Mouse (Mus musculus) hindbrain, embryonic 12.5 days (tissue): ENCODE measurements around the gene Smim1. TPM values are rescaled to one million over a fixed set of nuclear protein-coding genes. Genes with fewer than 3 reads are reported as not detected.
A peak's percentile ranks its signal among the peaks of the same experiment; 100 is the strongest.

Experiments
- ATAC-seq: fragments of 200-750 bp; cut with Nextera tagmentation; 2 replicates; pipeline ENCODE4 v1.8.0; 2017; ENCODE audit warnings: moderate TSS enrichment; ENCODE audit not compliant: low FRiP score
- H3K27ac ChIP-seq: fragments of 300-500 bp; sonication (generic); 2 replicates; pipeline ENCODE4 v1.5.1; 2016; ENCODE audit warnings: mild to moderate bottlenecking
- H3K27me3 ChIP-seq: fragments of 300-500 bp; sonication (generic); 2 replicates; pipeline ENCODE4 v1.6.1; 2016; ENCODE audit warnings: mild to moderate bottlenecking
- H3K36me3 ChIP-seq: fragments of 300-500 bp; sonication (generic); 2 replicates; pipeline ENCODE4 v1.6.1; 2016; ENCODE audit warnings: mild to moderate bottlenecking
- H3K4me1 ChIP-seq: fragments of 300-500 bp; sonication (generic); 2 replicates; pipeline ENCODE4 v1.6.1; 2016
- H3K4me2 ChIP-seq: fragments of 300-500 bp; sonication (generic); replicated peaks from 2 replicates; pipeline ENCODE4 v1.6.1; 2016; ENCODE audit warnings: mild to moderate bottlenecking
- H3K4me3 ChIP-seq: fragments of 300-500 bp; sonication (generic); 2 replicates; pipeline ENCODE4 v1.5.1; 2016; ENCODE audit warnings: mild to moderate bottlenecking
- H3K9ac ChIP-seq: fragments of 300-500 bp; sonication (generic); 2 replicates; pipeline ENCODE4 v1.6.1; 2016; ENCODE audit warnings: mild to moderate bottlenecking, moderate library complexity
- H3K9me3 ChIP-seq: fragments of 300-500 bp; sonication (generic); replicated peaks from 2 replicates; pipeline ENCODE4 v1.6.1; 2016; ENCODE audit warnings: mild to moderate bottlenecking
- WGBS: fragments of 180-500 bp; shearing (Covaris S2); methylation state at CpG from one replicate; pipeline ENCODE4 v1.1.7; 2016; 5-methylcytosine and 5-hydroxymethylcytosine counted together
- polyA plus RNA-seq: library from polyadenylated mRNA; unstranded; fragments of >200 nt; fragmentation: Nextera tagmentation; extraction: Ambion mirVana; gene quantifications from 2 replicates; pipeline ENCODE4 v1.2.1, GENCODE M21; 2016

The Smim1 gene
- polyA plus RNA-seq, 1 experiment from 2014 or later = 6.0 TPM

- no peak for ATAC-seq
- no peaks in the 10 kb centered on the region for H3K27me3 ChIP-seq
- H3K4me1 ChIP-seq = peaks cover 22% of the 10 kb centered on the region
- WGBS = 3% methylated on average over 55 of the region's 55 CpGs
- peak overlapping the region; percentile 100 for H3K4me3 ChIP-seq
- peak overlapping the region; percentile 72 for H3K27ac ChIP-seq
- H3K9me3 ChIP-seq = no peaks in the 10 kb centered on the region
- H3K36me3 ChIP-seq = peaks cover 32% of the 10 kb centered on the region
- H3K9ac ChIP-seq = peak overlapping the region; percentile 96
- H3K4me2 ChIP-seq = peak overlapping the region; percentile 96
These were observed 13.7 kb downstream of the Smim1 start for GRCm38 (mm10) chr4:154012132-154012882.

- H3K9me3 ChIP-seq = no peaks in the 10 kb centered on the region
- under 1% methylated on average over 53 of the region's 59 CpGs for WGBS
- H3K27ac ChIP-seq = peak within 1 kb of the TSS; percentile 72
- peak within 1 kb of the TSS; percentile 96 for H3K4me2 ChIP-seq
- peaks cover 32% of the 10 kb centered on the region for H3K36me3 ChIP-seq
- H3K27me3 ChIP-seq = no peaks in the 10 kb centered on the region
- peak within 1 kb of the TSS; percentile 100 for H3K4me3 ChIP-seq
- peak; percentile 92 for ATAC-seq
- peaks cover 22% of the 10 kb centered on the region for H3K4me1 ChIP-seq
- peak within 1 kb of the TSS; percentile 96 for H3K9ac ChIP-seq
These were observed 14.4 kb downstream of the Smim1 start, which contains the start of gene Lrrc47 for GRCm38 (mm10) chr4:154011646-154012089. Gene Lrrc47, plus strand, starts transcription at chr4:154011731.

- Histone ChIP-seq H3K4me1 (peaks cover 22% of the 10 kb centered on the region), H3K4me2 (peak overlapping the region; percentile 96), H3K27me3 (no peaks in the 10 kb centered on the region), H3K9me3 (no peaks in the 10 kb centered on the region), H3K9ac (peak overlapping the region; percentile 96), H3K36me3 (peaks cover 32% of the 10 kb centered on the region), H3K27ac (no peak overlapping the region), H3K4me3 (peak overlapping the region; percentile 100)
- WGBS = 28% methylated on average over 13 of the region's 13 CpGs
- ATAC-seq = peak; percentile 72
These were observed 15.0 kb downstream of the Smim1 start for GRCm38 (mm10) chr4:154010907-154011645.

- ATAC-seq = no peak
- no peaks in the 10 kb centered on the region for H3K9me3 ChIP-seq
- 85% methylated on average over 4 of the region's 4 CpGs for WGBS
- no peak overlapping the region for H3K9ac ChIP-seq
- peaks cover 46% of the 10 kb centered on the region for H3K36me3 ChIP-seq
- H3K27me3 ChIP-seq = no peaks in the 10 kb centered on the region
- H3K27ac ChIP-seq = no peak overlapping the region
- H3K4me1 ChIP-seq = peaks cover 11% of the 10 kb centered on the region
- H3K4me3 ChIP-seq = no peak overlapping the region
- no peak overlapping the region for H3K4me2 ChIP-seq
These were observed 18.3 kb downstream of the Smim1 start for GRCm38 (mm10) chr4:154007759-154008158.

GRCm38 (mm10) chr4:154006264-154006663 lies 19.8 kb downstream of the Smim1 start:
- H3K9ac ChIP-seq = no peak overlapping the region
- no peaks in the 10 kb centered on the region for H3K27me3 ChIP-seq
- peaks cover 56% of the 10 kb centered on the region for H3K36me3 ChIP-seq
- no peak overlapping the region for H3K4me3 ChIP-seq
- 90% methylated on average over 6 of the region's 6 CpGs for WGBS
- H3K4me1 ChIP-seq = peaks cover 5% of the 10 kb centered on the region; the same call in 1 of the 2 replicates
- H3K27ac ChIP-seq = no peak overlapping the region
- no peaks in the 10 kb centered on the region for H3K9me3 ChIP-seq
- ATAC-seq = no peak
- no peak overlapping the region for H3K4me2 ChIP-seq

- Histone ChIP-seq H3K27ac (no peak overlapping the region), H3K4me1 (no peaks in the 10 kb centered on the region), H3K27me3 (no peaks in the 10 kb centered on the region), H3K4me3 (no peak overlapping the region), H3K4me2 (no peak overlapping the region), H3K9me3 (no peaks in the 10 kb centered on the region), H3K9ac (no peak overlapping the region), H3K36me3 (peaks cover 56% of the 10 kb centered on the region)
- ATAC-seq = no peak; the same call in 1 of the 2 replicates
- WGBS = 85% methylated on average over 5 of the region's 5 CpGs
These were observed 20.5 kb downstream of the Smim1 start for GRCm38 (mm10) chr4:154005488-154005887.

- Histone ChIP-seq H3K36me3 (peaks cover 99% of the 10 kb centered on the region), H3K9ac (no peak overlapping the region), H3K27ac (no peak overlapping the region), H3K4me3 (no peak overlapping the region), H3K4me2 (no peak overlapping the region), H3K9me3 (no peaks in the 10 kb centered on the region), H3K27me3 (no peaks in the 10 kb centered on the region), H3K4me1 (no peaks in the 10 kb centered on the region)
- ATAC-seq = no peak
- 93% methylated on average over 8 of the region's 8 CpGs for WGBS
These were observed 32.5 kb downstream of the Smim1 start for GRCm38 (mm10) chr4:153993505-153993904.

- Histone ChIP-seq H3K36me3 (peaks cover 99% of the 10 kb centered on the region), H3K27me3 (no peaks in the 10 kb centered on the region), H3K27ac (no peak overlapping the region), H3K4me1 (no peaks in the 10 kb centered on the region), H3K4me2 (no peak overlapping the region), H3K9ac (no peak overlapping the region), H3K4me3 (no peak overlapping the region), H3K9me3 (no peaks in the 10 kb centered on the region)
- 82% methylated on average over 10 of the region's 10 CpGs for WGBS
- no peak for ATAC-seq
These were observed 33.3 kb downstream of the Smim1 start for GRCm38 (mm10) chr4:153992715-153993114.

GRCm38 (mm10) chr4:153980470-153980869 lies 45.6 kb downstream of the Smim1 start:
- no peak overlapping the region for H3K4me3 ChIP-seq
- ATAC-seq = no peak
- peaks cover 70% of the 10 kb centered on the region for H3K36me3 ChIP-seq
- H3K9ac ChIP-seq = no peak overlapping the region
- H3K4me2 ChIP-seq = no peak overlapping the region
- WGBS = 94% methylated on average over 11 of the region's 11 CpGs
- H3K27ac ChIP-seq = no peak overlapping the region
- no peaks in the 10 kb centered on the region for H3K27me3 ChIP-seq
- H3K9me3 ChIP-seq = no peaks in the 10 kb centered on the region
- H3K4me1 ChIP-seq = peaks cover 20% of the 10 kb centered on the region

GRCm38 (mm10) chr4:153979243-153979642 lies 46.8 kb downstream of the Smim1 start:
- peaks cover 57% of the 10 kb centered on the region for H3K36me3 ChIP-seq
- WGBS = 93% methylated on average over 10 of the region's 10 CpGs

GRCm38 (mm10) chr4:153975768-153976167 lies 50.3 kb downstream of the Smim1 start:
- Histone ChIP-seq H3K27me3 (no peaks in the 10 kb centered on the region), H3K4me1 (peaks cover 32% of the 10 kb centered on the region), H3K4me2 (peak overlapping the region; percentile 88), H3K4me3 (peak overlapping the region; percentile 96), H3K27ac (no peak overlapping the region), H3K36me3 (peaks cover 34% of the 10 kb centered on the region), H3K9ac (peak overlapping the region; percentile 90), H3K9me3 (no peaks in the 10 kb centered on the region)
- 38% methylated on average over 6 of the region's 6 CpGs for WGBS
- no peak for ATAC-seq

More at GRCm38 (mm10) chr4:153979243-153979642, 46.8 kb downstream of the Smim1 start:
- Histone ChIP-seq H3K4me2 (no peak overlapping the region), H3K4me3 (no peak overlapping the region), H3K9ac (no peak overlapping the region), H3K9me3 (no peaks in the 10 kb centered on the region), H3K4me1 (peaks cover 21% of the 10 kb centered on the region), H3K27ac (no peak overlapping the region), H3K27me3 (no peaks in the 10 kb centered on the region)
- no peak for ATAC-seq

GRCm38 (mm10) chr4:153975292-153975662 lies 50.8 kb downstream of the Smim1 start:
- no peaks in the 10 kb centered on the region for H3K9me3 ChIP-seq

More at GRCm38 (mm10) chr4:153975292-153975662, 50.8 kb downstream of the Smim1 start:
- no peaks in the 10 kb centered on the region for H3K27me3 ChIP-seq
- H3K36me3 ChIP-seq = peaks cover 34% of the 10 kb centered on the region
- WGBS = 1% methylated on average over 24 of the region's 33 CpGs
- peak overlapping the region; percentile 90 for H3K9ac ChIP-seq
- peak overlapping the region; percentile 96 for H3K4me3 ChIP-seq
- H3K4me1 ChIP-seq = peaks cover 32% of the 10 kb centered on the region
- peak overlapping the region; percentile 78 for H3K27ac ChIP-seq
- peak; percentile 75 for ATAC-seq
- peak overlapping the region; percentile 88 for H3K4me2 ChIP-seq
